Mouse (Mus musculus) thymus, postnatal 4 days (tissue): ENCODE data around the gene 1190007I07Rik.

Experiments used
- DNase-seq: peaks from one replicate; pipeline ENCODE4 v3.0.0; 2021

1190007I07Rik gene

GRCm38 (mm10) chr10:82622671-82623552 is at the start of gene 1190007I07Rik:
1190007I07Rik (minus strand) TSS chr10:82623228.
- DNase-seq, result peak; percentile 94

GRCm38 (mm10) chr10:82670205-82670604 is 47.2 kb upstream of the 1190007I07Rik start:
- no peak for DNase-seq

- DNase-seq, result peak; percentile 94
Observed at GRCm38 (mm10) chr10:82666436-82667234, 43.6 kb upstream of the 1190007I07Rik start.

- no peak for DNase-seq
Observed at GRCm38 (mm10) chr10:82665951-82666350, 42.9 kb upstream of the 1190007I07Rik start.

- DNase-seq, result no peak
Observed at GRCm38 (mm10) chr10:82663289-82663688, 40.3 kb upstream of the 1190007I07Rik start.

- DNase-seq, result peak; percentile 62
Observed at GRCm38 (mm10) chr10:82662267-82662990, 39.4 kb upstream of the 1190007I07Rik start.

GRCm38 (mm10) chr10:82661820-82662219 is 38.8 kb upstream of the 1190007I07Rik start:
- no peak for DNase-seq

- no peak for DNase-seq
Observed at GRCm38 (mm10) chr10:82654581-82654980, 31.6 kb upstream of the 1190007I07Rik start.

GRCm38 (mm10) chr10:82652625-82653024 is 29.6 kb upstream of the 1190007I07Rik start:
- DNase-seq, result no peak

- no peak for DNase-seq
Observed at GRCm38 (mm10) chr10:82651221-82651620, 28.2 kb upstream of the 1190007I07Rik start.

- DNase-seq, result no peak
Observed at GRCm38 (mm10) chr10:82647205-82647811, 24.3 kb upstream of the 1190007I07Rik start.

GRCm38 (mm10) chr10:82646083-82646482 is 23.1 kb upstream of the 1190007I07Rik start:
- DNase-seq, result no peak

- DNase-seq, result no peak
Observed at GRCm38 (mm10) chr10:82641481-82641880, 18.5 kb upstream of the 1190007I07Rik start.

- no peak for DNase-seq
Observed at GRCm38 (mm10) chr10:82639032-82639698, 16.1 kb upstream of the 1190007I07Rik start.

GRCm38 (mm10) chr10:82636321-82636720 is 13.3 kb upstream of the 1190007I07Rik start:
- no peak for DNase-seq

- DNase-seq, result no peak
Observed at GRCm38 (mm10) chr10:82634348-82634747, 11.3 kb upstream of the 1190007I07Rik start.

GRCm38 (mm10) chr10:82632496-82633280 is 9.7 kb upstream of the 1190007I07Rik start:
- DNase-seq, result no peak

- no peak for DNase-seq
Observed at GRCm38 (mm10) chr10:82631133-82631532, 8.1 kb upstream of the 1190007I07Rik start.

- no peak for DNase-seq
Observed at GRCm38 (mm10) chr10:82630497-82630896, 7.5 kb upstream of the 1190007I07Rik start.

GRCm38 (mm10) chr10:82629586-82630255 is 6.7 kb upstream of the 1190007I07Rik start, which contains the start of gene Tdg:
Tdg (plus strand) TSS chr10:82629828.
- peak; percentile 89 for DNase-seq
